Mouse (Mus musculus): ENCODE results near the gene Serpina5. TPM values are rescaled to one million over a fixed set of nuclear protein-coding genes. Genes with fewer than 3 reads are reported as not detected.

The Serpina5 gene
- polyA plus RNA-seq (2015; fragmentation: Nextera tagmentation; extraction: Ambion mirVana) = not detected in 2 replicates

DNA sequence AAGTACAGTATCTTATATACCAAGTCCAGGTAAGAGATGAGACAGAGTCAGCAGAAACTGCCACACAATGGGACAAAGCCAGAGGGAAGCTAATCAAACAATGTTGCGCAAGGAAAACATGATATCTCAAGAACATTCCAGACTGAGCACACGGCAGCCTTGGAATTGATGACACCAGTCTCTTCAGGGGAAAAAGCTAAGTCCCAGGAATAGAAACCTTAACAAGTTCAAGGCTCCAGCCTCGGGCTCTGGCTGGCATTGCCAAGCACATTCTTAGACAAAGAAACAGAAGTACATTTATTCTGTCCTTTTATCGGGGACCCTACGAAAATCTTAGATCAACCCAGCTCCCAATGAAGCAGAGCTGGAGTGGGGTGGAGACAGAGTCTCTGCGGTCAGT, at the start of gene Serpina5:
TSS of gene Serpina5 (plus strand) at position 346 of the 400 bp plus-strand sequence.
- no peaks in the 10 kb centered on the region for H3K36me3 ChIP-seq (replicated peaks)
- 90% methylated on average over 6 of the region's 6 CpGs for WGBS
- H3K9me3 ChIP-seq = no peaks in the 10 kb centered on the region
- H3K27me3 ChIP-seq (replicated peaks) = no peaks in the 10 kb centered on the region
- no peak for ATAC-seq (replicated peaks)
- no peak within 1 kb of the TSS for H3K4me3 ChIP-seq
- H3K4me2 ChIP-seq = no peak within 1 kb of the TSS
- H3K9ac ChIP-seq = no peak within 1 kb of the TSS
- no peak within 1 kb of the TSS for H3K27ac ChIP-seq
- H3K4me1 ChIP-seq = no peaks in the 10 kb centered on the region

DNA sequence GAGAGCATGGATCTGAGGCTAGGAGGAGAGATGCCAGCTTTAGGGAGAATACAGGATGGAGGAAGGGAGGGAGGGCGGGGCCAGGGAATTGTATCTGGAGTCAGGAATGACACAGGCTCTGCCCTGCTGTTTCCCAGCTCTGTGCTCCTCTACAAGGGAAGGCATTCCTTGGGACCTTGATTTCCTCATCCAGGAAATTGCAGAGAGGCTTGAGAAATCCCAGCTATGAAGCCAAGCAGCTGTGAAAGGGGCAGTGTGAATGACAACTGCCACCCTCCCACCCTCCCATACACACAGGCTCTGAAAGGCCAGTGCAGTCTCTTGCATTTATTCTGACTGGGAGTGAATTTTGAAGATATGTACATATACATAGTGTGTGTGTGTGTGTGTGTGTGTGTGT, 46.9 kb upstream of the Serpina5 start:
- no peaks in the 10 kb centered on the region for H3K9me3 ChIP-seq
- no peaks in the 10 kb centered on the region for H3K36me3 ChIP-seq (replicated peaks)
- H3K4me2 ChIP-seq = no peak overlapping the region
- WGBS = 63% methylated on average over 1 of the region's 1 CpGs
- no peak overlapping the region for H3K9ac ChIP-seq
- no peak for ATAC-seq (replicated peaks)
- no peak overlapping the region for H3K4me3 ChIP-seq
- H3K4me1 ChIP-seq = no peaks in the 10 kb centered on the region
- no peaks in the 10 kb centered on the region for H3K27me3 ChIP-seq (replicated peaks)
- no peak overlapping the region for H3K27ac ChIP-seq

DNA sequence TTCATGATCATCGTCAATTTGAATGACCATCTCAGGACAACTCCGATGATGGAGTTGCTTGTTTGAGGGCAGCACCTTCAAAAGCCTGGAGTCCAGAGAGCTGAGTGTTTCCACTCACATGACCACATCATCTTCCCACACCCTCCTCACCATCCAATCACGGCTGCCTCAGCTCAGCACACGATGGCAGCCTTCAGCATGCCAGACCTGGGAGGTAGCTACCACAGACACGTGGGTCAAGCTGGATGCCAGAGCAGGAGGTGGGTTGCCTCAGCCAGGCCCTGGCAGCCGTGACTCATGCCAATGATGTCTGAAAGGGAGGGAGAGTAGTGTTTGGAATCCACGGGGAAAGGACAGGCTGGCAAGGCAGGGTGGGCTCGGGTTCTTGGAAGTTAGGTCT, 45.2 kb upstream of the Serpina5 start:
- Histone ChIP-seq H3K4me1 (no peaks in the 10 kb centered on the region), H3K9ac (no peak overlapping the region), H3K4me2 (no peak overlapping the region), H3K9me3 (no peaks in the 10 kb centered on the region), H3K27me3 (replicated peaks) (no peaks in the 10 kb centered on the region), H3K36me3 (replicated peaks) (no peaks in the 10 kb centered on the region), H3K4me3 (no peak overlapping the region), H3K27ac (no peak overlapping the region)
- 87% methylated on average over 8 of the region's 8 CpGs for WGBS
- ATAC-seq (replicated peaks) = no peak

DNA sequence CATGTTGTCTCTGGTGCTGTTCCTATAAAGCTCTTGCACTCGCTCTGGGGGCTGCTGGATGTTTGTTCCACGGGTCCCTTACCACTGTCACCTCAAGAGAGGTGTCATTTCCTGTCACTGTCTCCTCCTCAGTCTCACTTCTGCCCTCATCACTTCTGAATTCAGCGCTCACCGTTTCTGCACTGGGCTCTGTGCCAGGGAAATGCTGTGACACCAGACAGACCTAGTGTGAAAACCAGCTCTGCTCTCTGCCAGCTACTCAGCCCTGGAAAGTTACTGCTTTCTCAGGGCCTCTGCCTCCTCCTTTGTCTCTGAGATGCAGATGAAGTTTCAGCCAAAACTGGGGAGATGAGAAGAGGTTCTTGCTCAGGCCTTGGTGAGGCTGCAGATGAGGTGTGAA, 43.9 kb upstream of the Serpina5 start:
- H3K9ac ChIP-seq = no peak overlapping the region
- no peaks in the 10 kb centered on the region for H3K27me3 ChIP-seq (replicated peaks)
- WGBS = 54% methylated on average over 4 of the region's 4 CpGs
- H3K4me2 ChIP-seq = no peak overlapping the region
- H3K27ac ChIP-seq = no peak overlapping the region
- no peaks in the 10 kb centered on the region for H3K9me3 ChIP-seq
- ATAC-seq (replicated peaks) = no peak
- H3K4me3 ChIP-seq = no peak overlapping the region
- H3K4me1 ChIP-seq = no peaks in the 10 kb centered on the region
- H3K36me3 ChIP-seq (replicated peaks) = no peaks in the 10 kb centered on the region

DNA sequence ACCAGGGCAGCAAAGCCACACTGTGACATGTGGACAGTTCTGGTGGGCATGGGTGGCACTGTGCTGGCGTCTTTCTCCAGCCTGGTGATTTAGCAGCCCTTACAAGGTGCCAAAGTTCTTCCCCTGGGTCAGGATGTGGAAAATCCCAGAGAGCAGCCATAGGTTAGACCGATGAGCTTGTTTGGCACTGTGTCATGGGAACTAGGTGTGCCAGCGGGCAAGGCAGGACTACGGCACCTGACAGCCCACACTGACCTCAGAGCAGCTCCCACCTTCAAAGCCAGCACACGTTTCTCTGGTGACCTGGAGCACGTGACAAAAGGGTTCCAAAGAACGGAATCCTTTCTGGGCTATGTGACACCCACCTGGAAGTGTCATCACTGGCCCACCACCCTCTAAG, 43.4 kb upstream of the Serpina5 start:
- no peak overlapping the region for H3K9ac ChIP-seq
- no peak for ATAC-seq (replicated peaks)
- 89% methylated on average over 7 of the region's 7 CpGs for WGBS

DNA sequence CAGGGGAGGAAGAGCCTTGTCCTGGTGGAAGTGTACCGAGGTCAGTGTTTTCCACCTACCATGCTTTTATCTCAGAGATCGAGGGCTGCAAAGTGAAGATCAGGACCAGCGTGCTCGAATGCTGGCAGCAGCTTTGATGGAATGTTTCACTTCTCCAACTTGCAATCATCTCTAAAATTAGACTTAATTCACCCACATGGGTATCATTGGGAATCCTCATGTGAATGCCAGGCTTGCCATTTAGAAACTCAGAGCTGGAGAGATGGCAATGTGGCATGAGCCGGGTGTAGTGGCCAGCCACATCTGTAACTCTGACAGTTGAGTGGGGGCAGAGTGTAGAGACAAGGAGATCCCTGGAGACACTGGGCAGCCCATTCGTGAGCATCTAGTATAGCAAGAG, 40.8 kb upstream of the Serpina5 start:
- no peak overlapping the region for H3K4me3 ChIP-seq
- H3K9ac ChIP-seq = no peak overlapping the region
- H3K27ac ChIP-seq = no peak overlapping the region
- no peaks in the 10 kb centered on the region for H3K4me1 ChIP-seq
- H3K4me2 ChIP-seq = no peak overlapping the region
- H3K9me3 ChIP-seq = no peaks in the 10 kb centered on the region
- no peak for ATAC-seq (replicated peaks)
- WGBS = 81% methylated on average over 6 of the region's 6 CpGs
- no peaks in the 10 kb centered on the region for H3K27me3 ChIP-seq (replicated peaks)
- H3K36me3 ChIP-seq (replicated peaks) = no peaks in the 10 kb centered on the region

More for the DNA sequence above, 43.4 kb upstream of the Serpina5 start:
- H3K27me3 ChIP-seq (replicated peaks) = no peaks in the 10 kb centered on the region
- no peak overlapping the region for H3K4me2 ChIP-seq
- no peaks in the 10 kb centered on the region for H3K9me3 ChIP-seq
- H3K36me3 ChIP-seq (replicated peaks) = no peaks in the 10 kb centered on the region
- no peak overlapping the region for H3K4me3 ChIP-seq
- no peaks in the 10 kb centered on the region for H3K4me1 ChIP-seq
- H3K27ac ChIP-seq = no peak overlapping the region

DNA sequence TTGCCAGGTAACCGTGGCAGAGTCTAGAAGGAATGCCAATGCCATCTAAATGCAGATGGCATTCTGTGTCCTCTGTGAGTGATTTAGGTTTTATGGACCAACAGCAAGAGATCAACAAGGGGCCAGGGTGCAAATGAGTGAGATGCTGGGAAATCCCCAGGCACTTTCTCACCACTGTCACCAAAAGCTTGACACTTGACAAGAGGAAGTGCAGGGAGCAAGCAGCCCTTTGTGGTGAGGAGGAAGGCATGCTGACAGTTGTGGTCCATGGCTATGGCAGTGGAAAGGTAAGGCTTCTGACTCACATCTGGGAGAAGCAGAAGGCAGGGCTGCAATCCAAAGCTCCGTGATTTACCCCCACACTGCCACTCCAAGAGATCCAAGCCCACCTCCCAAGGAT, 39.1 kb upstream of the Serpina5 start:
- no peaks in the 10 kb centered on the region for H3K4me1 ChIP-seq
- H3K27ac ChIP-seq = no peak overlapping the region
- H3K36me3 ChIP-seq (replicated peaks) = no peaks in the 10 kb centered on the region
- H3K9me3 ChIP-seq = no peaks in the 10 kb centered on the region
- no peak overlapping the region for H3K4me3 ChIP-seq
- H3K27me3 ChIP-seq (replicated peaks) = no peaks in the 10 kb centered on the region
- no peak for ATAC-seq (replicated peaks)
- H3K9ac ChIP-seq = no peak overlapping the region
- 54% methylated on average over 2 of the region's 2 CpGs for WGBS
- H3K4me2 ChIP-seq = no peak overlapping the region

DNA sequence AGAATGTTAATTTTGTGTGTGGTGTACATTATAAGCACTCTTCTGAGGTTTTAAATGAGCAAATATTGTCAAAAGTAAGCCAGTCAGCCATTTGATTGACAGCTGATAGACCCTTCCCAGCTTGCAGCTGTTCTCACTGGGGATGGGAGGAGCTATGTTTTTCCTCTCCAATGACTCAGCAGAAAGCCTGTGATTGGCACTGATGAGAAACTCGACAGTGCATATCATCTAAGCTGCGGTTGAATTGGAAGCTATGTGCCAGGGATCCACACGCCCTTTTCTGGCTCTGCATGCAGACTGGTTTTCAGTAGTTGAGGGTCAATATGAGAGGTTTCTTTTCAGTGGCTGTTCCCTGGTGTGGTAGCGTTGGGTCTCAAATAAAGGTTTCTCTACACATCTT, 36.4 kb upstream of the Serpina5 start:
- ATAC-seq (replicated peaks) = no peak
- H3K4me3 ChIP-seq = no peak overlapping the region
- no peaks in the 10 kb centered on the region for H3K36me3 ChIP-seq (replicated peaks)
- WGBS = 42% methylated on average over 4 of the region's 4 CpGs
- H3K9ac ChIP-seq = no peak overlapping the region
- H3K9me3 ChIP-seq = no peaks in the 10 kb centered on the region
- H3K27ac ChIP-seq = no peak overlapping the region
- H3K4me1 ChIP-seq = no peaks in the 10 kb centered on the region
- H3K27me3 ChIP-seq (replicated peaks) = no peaks in the 10 kb centered on the region
- H3K4me2 ChIP-seq = no peak overlapping the region

DNA sequence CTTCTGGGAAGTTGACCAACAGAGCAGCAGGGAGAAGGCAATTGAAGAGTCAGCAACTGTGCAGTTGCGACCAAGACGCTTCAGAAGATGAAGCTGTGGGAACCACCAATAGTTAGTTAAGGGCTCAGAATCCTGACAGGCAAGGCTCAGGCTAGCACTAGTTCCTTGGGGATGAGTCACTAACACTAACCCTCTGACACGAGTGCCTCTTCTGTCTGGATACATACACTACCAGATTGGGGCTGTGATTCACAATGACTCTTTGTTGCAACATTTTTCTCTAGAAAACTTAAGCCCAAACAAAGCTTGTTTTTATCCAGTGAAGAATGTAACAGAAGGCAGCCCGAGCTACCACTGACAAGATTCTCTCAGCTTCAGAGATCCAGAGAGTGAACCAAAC, 35.9 kb upstream of the Serpina5 start:
- Histone ChIP-seq H3K4me3 (no peak overlapping the region), H3K27me3 (replicated peaks) (no peaks in the 10 kb centered on the region), H3K9ac (no peak overlapping the region), H3K27ac (no peak overlapping the region), H3K9me3 (no peaks in the 10 kb centered on the region), H3K36me3 (replicated peaks) (no peaks in the 10 kb centered on the region), H3K4me2 (no peak overlapping the region), H3K4me1 (no peaks in the 10 kb centered on the region)
- 74% methylated on average over 4 of the region's 4 CpGs for WGBS
- ATAC-seq (replicated peaks) = no peak

DNA sequence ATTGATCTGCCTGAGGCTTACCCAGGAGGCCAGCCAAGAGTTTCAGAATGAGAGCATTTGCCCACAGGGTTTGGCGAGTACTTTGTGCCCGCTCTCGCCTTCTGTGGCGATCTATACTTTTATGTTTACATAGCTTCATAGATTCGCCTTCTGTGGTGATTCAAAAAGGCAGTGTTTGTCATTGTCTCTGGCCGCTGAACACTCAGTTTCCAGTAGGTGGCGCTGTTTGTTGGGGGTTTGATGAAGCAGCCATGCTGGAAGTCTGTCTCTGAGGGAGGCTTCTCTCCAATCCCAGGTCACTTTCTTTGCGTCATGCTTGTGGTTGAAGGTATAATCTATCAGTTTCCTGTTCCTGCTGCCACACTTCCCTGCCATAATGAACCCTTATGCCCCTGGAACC, 34.7 kb upstream of the Serpina5 start:
- Histone ChIP-seq H3K4me3 (no peak overlapping the region), H3K9me3 (no peaks in the 10 kb centered on the region), H3K36me3 (replicated peaks) (no peaks in the 10 kb centered on the region), H3K9ac (no peak overlapping the region), H3K4me1 (no peaks in the 10 kb centered on the region), H3K4me2 (no peak overlapping the region), H3K27ac (no peak overlapping the region), H3K27me3 (replicated peaks) (no peaks in the 10 kb centered on the region)
- 16% methylated on average over 8 of the region's 8 CpGs for WGBS
- ATAC-seq (replicated peaks) = no peak

DNA sequence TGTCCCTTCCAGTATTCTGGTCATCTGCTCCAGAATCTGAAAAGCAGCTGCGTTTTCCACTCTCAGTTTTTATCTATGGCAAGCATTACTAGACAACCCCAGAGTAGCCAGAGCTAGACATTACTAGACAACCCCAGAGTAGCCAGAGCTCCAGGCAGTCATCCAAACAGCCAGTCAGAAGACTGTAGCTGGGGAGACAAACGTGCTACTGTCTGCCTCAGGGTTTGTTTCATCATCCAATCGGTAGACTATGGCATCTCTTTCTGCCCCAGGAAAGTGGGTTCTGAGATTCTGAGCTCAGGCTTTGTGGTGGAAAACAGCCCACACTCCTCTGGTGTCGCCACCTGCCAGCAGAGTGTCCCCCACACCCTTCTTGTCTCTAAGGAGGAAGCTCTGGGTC, 33.4 kb upstream of the Serpina5 start:
- H3K36me3 ChIP-seq (replicated peaks) = no peaks in the 10 kb centered on the region
- peak; percentile 76 for ATAC-seq (replicated peaks)
- H3K27me3 ChIP-seq (replicated peaks) = no peaks in the 10 kb centered on the region
- H3K9ac ChIP-seq = no peak overlapping the region
- whole genome bisulfite sequencing = 38% methylated on average over 4 of the region's 4 CpGs
- peak overlapping the region; percentile 24 for H3K4me3 ChIP-seq
- H3K4me1 ChIP-seq = no peaks in the 10 kb centered on the region
- H3K4me2 ChIP-seq = peak overlapping the region; percentile 38
- H3K9me3 ChIP-seq = no peaks in the 10 kb centered on the region
- peak overlapping the region; percentile 56; the same call in 1 of the 2 replicates for H3K27ac ChIP-seq

DNA sequence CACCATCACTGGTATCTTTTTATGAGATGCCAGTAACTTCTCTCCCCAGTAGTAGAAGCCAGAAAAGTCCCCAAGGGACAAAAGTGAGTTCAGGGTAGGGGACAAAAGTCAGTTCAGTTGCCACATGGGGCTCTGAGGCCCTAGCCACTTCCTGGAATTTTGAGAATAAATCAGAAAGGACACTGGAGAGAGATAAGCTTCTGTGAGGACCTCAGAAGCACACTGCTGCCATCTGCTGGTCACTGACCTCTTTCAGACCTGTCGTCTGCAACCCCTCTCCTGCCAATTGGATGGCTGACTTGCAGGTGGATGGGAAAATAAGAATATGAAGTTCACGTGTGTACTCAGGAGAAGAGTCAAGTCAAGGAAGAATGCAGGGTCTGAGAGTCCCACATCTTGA, 31.3 kb upstream of the Serpina5 start:
- no peak overlapping the region for H3K27ac ChIP-seq
- no peaks in the 10 kb centered on the region for H3K4me1 ChIP-seq
- peak; percentile 57; the same call in 1 of the 2 replicates for ATAC-seq (replicated peaks)
- H3K9me3 ChIP-seq = no peaks in the 10 kb centered on the region
- H3K4me3 ChIP-seq = no peak overlapping the region
- H3K9ac ChIP-seq = no peak overlapping the region
- H3K4me2 ChIP-seq = no peak overlapping the region
- no peaks in the 10 kb centered on the region for H3K27me3 ChIP-seq (replicated peaks)
- 7% methylated on average over 2 of the region's 2 CpGs for WGBS
- H3K36me3 ChIP-seq (replicated peaks) = no peaks in the 10 kb centered on the region

DNA sequence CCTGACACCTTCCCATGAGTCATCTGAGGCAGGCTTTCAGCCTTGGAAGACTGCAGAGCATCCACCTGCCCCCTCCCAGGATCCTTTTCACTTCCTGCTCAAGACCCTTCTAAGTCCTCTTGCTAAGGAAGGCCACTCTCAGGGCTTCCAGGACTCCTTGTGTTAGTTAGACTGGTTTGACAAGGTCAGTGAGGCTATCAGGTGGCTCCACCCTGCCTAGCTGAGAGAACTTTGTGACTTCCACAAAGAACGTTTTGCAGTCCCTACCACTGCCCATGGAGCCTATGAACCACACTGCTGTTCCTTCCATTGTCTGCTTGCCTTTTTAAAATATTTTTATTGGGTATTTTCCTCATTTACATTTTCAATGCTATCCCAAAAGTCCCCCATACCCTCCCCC, 29.2 kb upstream of the Serpina5 start:
- no peak for ATAC-seq (replicated peaks)
- 45% methylated on average over 1 of the region's 1 CpGs for WGBS

DNA sequence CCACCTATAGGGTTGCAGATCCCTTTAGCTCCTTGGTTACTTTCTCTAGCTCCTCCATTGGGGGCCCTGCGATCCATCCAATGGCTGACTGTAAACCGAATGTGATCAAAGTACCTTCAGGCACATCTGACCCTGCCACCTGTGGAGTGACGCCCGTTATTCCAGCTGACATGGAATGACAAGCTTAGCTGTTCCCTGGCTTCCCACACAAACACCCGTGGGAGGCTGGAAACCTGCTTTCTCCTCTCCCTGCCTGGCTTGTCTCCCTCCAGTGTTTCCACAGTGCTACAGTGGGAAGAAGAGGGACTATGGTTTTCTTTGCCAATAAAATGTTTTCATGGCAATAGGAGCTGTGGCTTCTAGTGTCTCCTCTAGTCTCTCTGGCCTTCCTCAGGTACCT, 28.6 kb upstream of the Serpina5 start:
- no peaks in the 10 kb centered on the region for H3K27me3 ChIP-seq (replicated peaks)
- H3K9ac ChIP-seq = no peak overlapping the region
- no peaks in the 10 kb centered on the region for H3K4me1 ChIP-seq
- 69% methylated on average over 5 of the region's 5 CpGs for WGBS
- H3K36me3 ChIP-seq (replicated peaks) = no peaks in the 10 kb centered on the region
- H3K4me2 ChIP-seq = no peak overlapping the region
- no peak for ATAC-seq (replicated peaks)
- H3K27ac ChIP-seq = no peak overlapping the region
- no peaks in the 10 kb centered on the region for H3K9me3 ChIP-seq
- H3K4me3 ChIP-seq = no peak overlapping the region

More for the DNA sequence above, 29.2 kb upstream of the Serpina5 start:
- H3K27ac ChIP-seq = no peak overlapping the region
- no peaks in the 10 kb centered on the region for H3K9me3 ChIP-seq
- no peak overlapping the region for H3K4me2 ChIP-seq
- no peaks in the 10 kb centered on the region for H3K4me1 ChIP-seq
- H3K36me3 ChIP-seq (replicated peaks) = no peaks in the 10 kb centered on the region
- no peak overlapping the region for H3K4me3 ChIP-seq
- no peaks in the 10 kb centered on the region for H3K27me3 ChIP-seq (replicated peaks)
- H3K9ac ChIP-seq = no peak overlapping the region

Data from midbrain, embryonic 15.5 days (tissue).